Mouse (Mus musculus): ENCODE data around the gene Arfgap1. TPM values are rescaled to one million over a fixed set of nuclear protein-coding genes. Genes with fewer than 3 reads are reported as not detected.

The Arfgap1 gene
- polyA plus RNA-seq, 1 experiment from 2014 or later = 33.4 TPM

GRCm38 (mm10) chr2:181031406-181031934 lies 64.4 kb downstream of the Arfgap1 start:
- H3K4me2 ChIP-seq = no peak overlapping the region
- ATAC-seq (ENCODE audit: low read depth) = no peak
- 70% methylated on average over 11 of the region's 11 CpGs for WGBS (ENCODE audit: insufficient replicate concordance)
- no peak overlapping the region for H3K27ac ChIP-seq
- H3K4me1 ChIP-seq (replicated peaks) = no peaks in the 10 kb centered on the region
- H3K27me3 ChIP-seq = peaks cover 19% of the 10 kb centered on the region
- H3K9ac ChIP-seq = no peak overlapping the region
- no peaks in the 10 kb centered on the region for H3K36me3 ChIP-seq
- DNase-seq = no peak
- no peak overlapping the region for H3K4me3 ChIP-seq (replicated peaks)
- H3K9me3 ChIP-seq (replicated peaks) = no peaks in the 10 kb centered on the region

Other genes starting within 250 kb of the Arfgap1 start
- 4.8 and 5.5 TPM in 2 replicates for gene Slc17a9, start 242.0 kb upstream of the Arfgap1 start, polyA plus RNA-seq (2015; fragmentation: Nextera tagmentation; extraction: Ambion mirVana)
- not detected in 2 replicates for gene Bhlhe23, start 190.3 kb upstream of the Arfgap1 start, polyA plus RNA-seq (2015; fragmentation: Nextera tagmentation; extraction: Ambion mirVana)
- 27.2 and 27.8 TPM in 2 replicates for gene Ythdf1, start 46.3 kb upstream of the Arfgap1 start, polyA plus RNA-seq (2015; fragmentation: Nextera tagmentation; extraction: Ambion mirVana)
- not detected in 2 replicates for gene Birc7, start 38.2 kb upstream of the Arfgap1 start, polyA plus RNA-seq (2015; fragmentation: Nextera tagmentation; extraction: Ambion mirVana)
- 2.0 and 2.6 TPM in 2 replicates for gene Nkain4, start 12.5 kb upstream of the Arfgap1 start, polyA plus RNA-seq (2015; fragmentation: Nextera tagmentation; extraction: Ambion mirVana)
- gene Col20a1, start 19.3 kb downstream of the Arfgap1 start, polyA plus RNA-seq (2015; fragmentation: Nextera tagmentation; extraction: Ambion mirVana) = 0.06 and 0.13 TPM in 2 replicates
- gene Chrna4, start 76.3 kb downstream of the Arfgap1 start, polyA plus RNA-seq (2015; fragmentation: Nextera tagmentation; extraction: Ambion mirVana) = 0.46 and 0.56 TPM in 2 replicates
- 0.16 and 0.20 TPM in 2 replicates for gene Kcnq2, start 168.1 kb downstream of the Arfgap1 start, polyA plus RNA-seq (2015; fragmentation: Nextera tagmentation; extraction: Ambion mirVana)
- not detected in 2 replicates for gene Eef1a2, start 189.8 kb downstream of the Arfgap1 start, polyA plus RNA-seq (2015; fragmentation: Nextera tagmentation; extraction: Ambion mirVana)
- 92.8 and 101 TPM in 2 replicates for gene Ppdpf, start 220.0 kb downstream of the Arfgap1 start, polyA plus RNA-seq (2015; fragmentation: Nextera tagmentation; extraction: Ambion mirVana)
- 0.02 and 0.03 TPM in 2 replicates for gene Ptk6, start 235.6 kb downstream of the Arfgap1 start, polyA plus RNA-seq (2015; fragmentation: Nextera tagmentation; extraction: Ambion mirVana)
- 0.08 and 0.12 TPM in 2 replicates for gene Srms, start 246.0 kb downstream of the Arfgap1 start, polyA plus RNA-seq (2015; fragmentation: Nextera tagmentation; extraction: Ambion mirVana)

Measured in liver, embryonic 13.5 days (tissue).